Mouse (Mus musculus) forebrain, postnatal 0 days (tissue): ENCODE data around the gene Pi4kb. TPM values are rescaled to one million over a fixed set of nuclear protein-coding genes. Genes with fewer than 3 reads are reported as not detected.
"Not testable (repeated sequence)": the region's sequence is repeated elsewhere in the genome, so short reads cannot be mapped to it uniquely, and the experiment has no call there.

Experiments used
- ATAC-seq: fragments of 200-750 bp; cut with Nextera tagmentation; 2 replicates; pipeline ENCODE4 v1.8.0; 2017; ENCODE audit warnings: mild to moderate bottlenecking, moderate library complexity
- DNase-seq: peaks from one replicate; pipeline ENCODE4 v3.0.0-alpha.2; 2015
- H3K27ac ChIP-seq: fragments of 300-500 bp; sonication (generic); 2 replicates; pipeline ENCODE4 v1.5.1; 2014; ENCODE audit warnings: low read depth, mild to moderate bottlenecking, antibody characterized with exemption, low read length, moderate library complexity, mixed read lengths
- H3K27me3 ChIP-seq: fragments of 300-500 bp; sonication (generic); 2 replicates; pipeline ENCODE4 v1.6.1; 2014; ENCODE audit warnings: mild to moderate bottlenecking, low read length, mixed read lengths; ENCODE audit not compliant: insufficient read depth
- H3K36me3 ChIP-seq: fragments of 300-500 bp; sonication (generic); 2 replicates; pipeline ENCODE4 v1.6.1; 2014; ENCODE audit warnings: mild to moderate bottlenecking, moderate library complexity; ENCODE audit not compliant: insufficient read depth
- H3K4me1 ChIP-seq: fragments of 300-500 bp; sonication (generic); 2 replicates; pipeline ENCODE4 v1.6.1; 2014; ENCODE audit warnings: antibody characterized with exemption; ENCODE audit not compliant: insufficient read depth
- H3K4me2 ChIP-seq: fragments of 300-500 bp; sonication (generic); 2 replicates; pipeline ENCODE4 v1.6.1; 2014; ENCODE audit warnings: low read depth, mild to moderate bottlenecking, moderate library complexity
- H3K4me3 ChIP-seq: fragments of 300-500 bp; sonication (generic); 2 replicates; pipeline ENCODE4 v1.5.1; 2014; ENCODE audit warnings: low read depth, low read length, mixed read lengths
- H3K9ac ChIP-seq: fragments of 300-500 bp; sonication (generic); 2 replicates; pipeline ENCODE4 v1.6.1; 2014; ENCODE audit warnings: mild to moderate bottlenecking
- H3K9me3 ChIP-seq: fragments of 300-500 bp; sonication (generic); 2 replicates; pipeline ENCODE4 v1.6.1; 2016; ENCODE audit warnings: low read length
- CTCF ChIP-seq: sonication (generic); IDR thresholded peaks from 2 replicates; pipeline ENCODE4 v1.5.1; 2016; ENCODE audit warnings: antibody characterized with exemption, control low read depth, low read depth
- WGBS: fragments of 180-500 bp; shearing (Covaris S2); extraction: QIAGEN DNeasy Blood & Tissue Kit; methylation state at CpG from one replicate; pipeline ENCODE4 v1.1.7; 2014; 5-methylcytosine and 5-hydroxymethylcytosine counted together
- polyA plus RNA-seq: library from polyadenylated mRNA; unstranded; fragments of >200 nt; fragmentation: Nextera tagmentation; extraction: Ambion mirVana; gene quantifications from 2 replicates; pipeline ENCODE4 v1.2.1, GENCODE M21; 2015
- total RNA-seq: library from RNA; depleted of rRNA; stranded (reverse); fragments of >200 nt; gene quantifications from 2 replicates; pipeline ENCODE4 v1.2.3, GENCODE M21; 2014

Pi4kb gene
- total and polyA plus RNA-seq, 2 experiments from 2014 or later, result 24.6 to 79.8 TPM

GRCm38 (mm10) chr3:94943706-94944105 lies 30.8 kb upstream of the Pi4kb start:
- TF ChIP-seq CTCF, result peak; percentile 52
- not testable (repeated sequence) for ATAC-seq, H3K4me1 ChIP-seq, H3K27me3 ChIP-seq, H3K4me3 ChIP-seq, H3K4me2 ChIP-seq, H3K9ac ChIP-seq, H3K36me3 ChIP-seq, H3K27ac ChIP-seq, H3K9me3 ChIP-seq, DNase-seq
- WGBS, result 36% methylated on average over 4 of the region's 4 CpGs

GRCm38 (mm10) chr3:94948066-94948614 lies 26.4 kb upstream of the Pi4kb start:
- WGBS, result 75% methylated on average over 3 of the region's 3 CpGs
- H3K36me3 ChIP-seq, result no peaks in the 10 kb centered on the region
- no peaks in the 10 kb centered on the region for H3K9me3 ChIP-seq
- no peak overlapping the region for H3K4me3 ChIP-seq
- no peak overlapping the region for H3K9ac ChIP-seq
- H3K27me3 ChIP-seq, result no peaks in the 10 kb centered on the region
- DNase-seq (no peak), ATAC-seq (no peak)
- no peak overlapping the region for H3K27ac ChIP-seq
- no peaks in the 10 kb centered on the region for H3K4me1 ChIP-seq
- peak; percentile 45 for TF ChIP-seq CTCF
- no peak overlapping the region for H3K4me2 ChIP-seq

- ATAC-seq (no peak), DNase-seq (no peak)
- WGBS, result 89% methylated on average over 3 of the region's 3 CpGs
Observed at GRCm38 (mm10) chr3:94949645-94950044, 24.9 kb upstream of the Pi4kb start.

GRCm38 (mm10) chr3:94952806-94953205 lies 21.7 kb upstream of the Pi4kb start:
- 68% methylated on average over 5 of the region's 5 CpGs for WGBS
- Histone ChIP-seq H3K4me3 (peak overlapping the region; percentile 81), H3K4me1 (0 out of 2 replicates have a peak, but pooled peaks cover 7% of the 10 kb centered on the region), H3K9ac (0 out of 2 replicates have a peak overlapping the region, but pooled peaks have one; percentile 97), H3K4me2 (peak overlapping the region; percentile 63), H3K27me3 (no peaks in the 10 kb centered on the region), H3K9me3 (no peaks in the 10 kb centered on the region), H3K36me3 (peaks cover 19% of the 10 kb centered on the region; the same call in 1 of the 2 replicates), H3K27ac (peak overlapping the region; percentile 97; the same call in 1 of the 2 replicates)
- DNase-seq (no peak), ATAC-seq (no peak)
- 0 out of 2 replicates have a peak, but pooled peaks have one; percentile 9 for TF ChIP-seq CTCF

More at GRCm38 (mm10) chr3:94949645-94950044, 24.9 kb upstream of the Pi4kb start:
- no peaks in the 10 kb centered on the region for H3K9me3 ChIP-seq
- no peak overlapping the region for H3K4me2 ChIP-seq
- H3K36me3 ChIP-seq, result no peaks in the 10 kb centered on the region
- no peak overlapping the region for H3K4me3 ChIP-seq
- H3K27ac ChIP-seq, result no peak overlapping the region
- H3K27me3 ChIP-seq, result no peaks in the 10 kb centered on the region
- H3K9ac ChIP-seq, result no peak overlapping the region
- H3K4me1 ChIP-seq, result no peaks in the 10 kb centered on the region
- TF ChIP-seq CTCF, result no peak

- H3K27ac ChIP-seq, result peak overlapping the region; percentile 97
- WGBS, result 11% methylated on average over 9 of the region's 9 CpGs
- H3K9ac ChIP-seq, result peak overlapping the region; percentile 97
- peak overlapping the region; percentile 81 for H3K4me3 ChIP-seq
- peaks cover 24% of the 10 kb centered on the region; the same call in 1 of the 2 replicates for H3K36me3 ChIP-seq
- ATAC-seq (peak; percentile 45), DNase-seq (no peak)
- no peaks in the 10 kb centered on the region for H3K9me3 ChIP-seq
- 0 out of 2 replicates have a peak, but pooled peaks cover 7% of the 10 kb centered on the region for H3K4me1 ChIP-seq
- no peaks in the 10 kb centered on the region for H3K27me3 ChIP-seq
- H3K4me2 ChIP-seq, result peak overlapping the region; percentile 63
- no peak for TF ChIP-seq CTCF
Observed at GRCm38 (mm10) chr3:94953384-94953763, 21.2 kb upstream of the Pi4kb start.

- 2% methylated on average over 50 of the region's 50 CpGs for WGBS
- H3K36me3 ChIP-seq, result peaks cover 27% of the 10 kb centered on the region; the same call in 1 of the 2 replicates
- peak within 1 kb of the TSS; percentile 97 for H3K9ac ChIP-seq
- DNase-seq (peak; percentile 95), ATAC-seq (peak; percentile 98)
- no peaks in the 10 kb centered on the region for H3K9me3 ChIP-seq
- H3K27me3 ChIP-seq, result no peaks in the 10 kb centered on the region
- H3K4me1 ChIP-seq, result 0 out of 2 replicates have a peak, but pooled peaks cover 7% of the 10 kb centered on the region
- no peak; the same call in 1 of the 2 replicates for TF ChIP-seq CTCF
- peak within 1 kb of the TSS; percentile 97 for H3K27ac ChIP-seq
- peak within 1 kb of the TSS; percentile 63 for H3K4me2 ChIP-seq
- peak within 1 kb of the TSS; percentile 81 for H3K4me3 ChIP-seq
Observed at GRCm38 (mm10) chr3:94953764-94954616, 20.5 kb upstream of the Pi4kb start, which contains the start of gene Rfx5. TSS of gene Rfx5 (plus strand) at chr3:94954075.
